Mouse (Mus musculus): ENCODE measurements around the gene Olfm4. TPM values are rescaled to one million over a fixed set of nuclear protein-coding genes. Genes with fewer than 3 reads are reported as not detected.

Olfm4 gene
- total and polyA plus RNA-seq, 2 experiments from 2014 or later = 0.37 to 3.8 TPM

- H3K27ac ChIP-seq (ENCODE audit: low read depth) = no peak overlapping the region
- no peak overlapping the region for H3K4me2 ChIP-seq (ENCODE audit: low read depth, low read length)
- ATAC-seq (ENCODE audit: insufficient read depth, low read depth) = no peak
- no peak for TF ChIP-seq EP300 (IDR thresholded peaks at IDR 0.05; ENCODE audit: low read depth)
- no peak for TF ChIP-seq CTCF (IDR thresholded peaks at IDR 0.05; ENCODE audit: low read depth)
- no peaks in the 10 kb centered on the region for H3K36me3 ChIP-seq (replicated peaks; ENCODE audit: control insufficient read depth, insufficient read depth, low read length)
- no peaks in the 10 kb centered on the region for H3K27me3 ChIP-seq (ENCODE audit: control insufficient read depth, insufficient read depth, low read length)
- no peaks in the 10 kb centered on the region for H3K4me1 ChIP-seq (ENCODE audit: control insufficient read depth, insufficient read depth)
- DNase-seq (ENCODE audit: low spot score) = no peak
- H3K4me3 ChIP-seq (ENCODE audit: low read depth, low read length) = no peak overlapping the region
- no peaks in the 10 kb centered on the region for H3K9me3 ChIP-seq (replicated peaks; ENCODE audit: control insufficient read depth, low read length)
- 66% methylated on average over 4 of the region's 4 CpGs for WGBS
- H3K9ac ChIP-seq (replicated peaks; ENCODE audit: low read depth, low read length) = no peak overlapping the region
These were observed 13.7 kb downstream of the Olfm4 start for GRCm38 (mm10) chr14:79997534-79997933.

GRCm38 (mm10) chr14:80000110-80000531 lies 16.2 kb downstream of the Olfm4 start:
- no peak for ATAC-seq (ENCODE audit: insufficient read depth, low read depth)
- no peak for DNase-seq (ENCODE audit: low spot score)
- no peak overlapping the region for H3K9ac ChIP-seq (replicated peaks; ENCODE audit: low read depth, low read length)

GRCm38 (mm10) chr14:80007686-80008085 lies 23.8 kb downstream of the Olfm4 start:
- no peaks in the 10 kb centered on the region for H3K27me3 ChIP-seq (ENCODE audit: control insufficient read depth, insufficient read depth, low read length)
- H3K4me2 ChIP-seq (ENCODE audit: low read depth, low read length) = no peak overlapping the region
- H3K27ac ChIP-seq (ENCODE audit: low read depth) = no peak overlapping the region
- no peak for DNase-seq (ENCODE audit: low spot score)
- H3K4me1 ChIP-seq (ENCODE audit: control insufficient read depth, insufficient read depth) = no peaks in the 10 kb centered on the region
- no peak overlapping the region for H3K9ac ChIP-seq (replicated peaks; ENCODE audit: low read depth, low read length)
- no peaks in the 10 kb centered on the region for H3K36me3 ChIP-seq (replicated peaks; ENCODE audit: control insufficient read depth, insufficient read depth, low read length)
- TF ChIP-seq EP300 (IDR thresholded peaks at IDR 0.05; ENCODE audit: low read depth) (no peak), CTCF (IDR thresholded peaks at IDR 0.05; ENCODE audit: low read depth) (no peak)
- no peak overlapping the region for H3K4me3 ChIP-seq (ENCODE audit: low read depth, low read length)
- WGBS = 75% methylated on average over 3 of the region's 3 CpGs
- ATAC-seq (ENCODE audit: insufficient read depth, low read depth) = no peak
- H3K9me3 ChIP-seq (replicated peaks; ENCODE audit: control insufficient read depth, low read length) = no peaks in the 10 kb centered on the region

More at GRCm38 (mm10) chr14:80000110-80000531, 16.2 kb downstream of the Olfm4 start:
- H3K4me3 ChIP-seq (ENCODE audit: low read depth, low read length) = no peak overlapping the region
- WGBS = 57% methylated on average over 8 of the region's 8 CpGs
- no peaks in the 10 kb centered on the region for H3K36me3 ChIP-seq (replicated peaks; ENCODE audit: control insufficient read depth, insufficient read depth, low read length)
- no peak overlapping the region for H3K27ac ChIP-seq (ENCODE audit: low read depth)
- H3K4me1 ChIP-seq (ENCODE audit: control insufficient read depth, insufficient read depth) = no peaks in the 10 kb centered on the region
- no peak overlapping the region for H3K4me2 ChIP-seq (ENCODE audit: low read depth, low read length)
- H3K9me3 ChIP-seq (replicated peaks; ENCODE audit: control insufficient read depth, low read length) = no peaks in the 10 kb centered on the region
- no peak for TF ChIP-seq CTCF (IDR thresholded peaks at IDR 0.05; ENCODE audit: low read depth)
- no peak for TF ChIP-seq EP300 (IDR thresholded peaks at IDR 0.05; ENCODE audit: low read depth)
- H3K27me3 ChIP-seq (ENCODE audit: control insufficient read depth, insufficient read depth, low read length) = no peaks in the 10 kb centered on the region

GRCm38 (mm10) chr14:80010426-80010825 lies 26.5 kb downstream of the Olfm4 start:
- DNase-seq (ENCODE audit: low spot score) = no peak

GRCm38 (mm10) chr14:80014966-80015365 lies 31.1 kb downstream of the Olfm4 start:
- Histone ChIP-seq H3K4me2 (ENCODE audit: low read depth, low read length) (no peak overlapping the region), H3K27ac (ENCODE audit: low read depth) (no peak overlapping the region), H3K9me3 (replicated peaks; ENCODE audit: control insufficient read depth, low read length) (no peaks in the 10 kb centered on the region), H3K9ac (replicated peaks; ENCODE audit: low read depth, low read length) (no peak overlapping the region), H3K36me3 (replicated peaks; ENCODE audit: control insufficient read depth, insufficient read depth, low read length) (no peaks in the 10 kb centered on the region), H3K4me1 (ENCODE audit: control insufficient read depth, insufficient read depth) (no peaks in the 10 kb centered on the region), H3K27me3 (ENCODE audit: control insufficient read depth, insufficient read depth, low read length) (no peaks in the 10 kb centered on the region), H3K4me3 (ENCODE audit: low read depth, low read length) (no peak overlapping the region)
- no peak for TF ChIP-seq CTCF (IDR thresholded peaks at IDR 0.05; ENCODE audit: low read depth)
- TF ChIP-seq EP300 (IDR thresholded peaks at IDR 0.05; ENCODE audit: low read depth) = no peak
- DNase-seq (ENCODE audit: low spot score) (no peak), ATAC-seq (ENCODE audit: insufficient read depth, low read depth) (no peak)
- WGBS = 55% methylated on average over 6 of the region's 6 CpGs

More at GRCm38 (mm10) chr14:80010426-80010825, 26.5 kb downstream of the Olfm4 start:
- no peak overlapping the region for H3K9ac ChIP-seq (replicated peaks; ENCODE audit: low read depth, low read length)
- no peak overlapping the region for H3K4me3 ChIP-seq (ENCODE audit: low read depth, low read length)
- no peak for ATAC-seq (ENCODE audit: insufficient read depth, low read depth)
- no peaks in the 10 kb centered on the region for H3K27me3 ChIP-seq (ENCODE audit: control insufficient read depth, insufficient read depth, low read length)
- WGBS = 77% methylated on average over 3 of the region's 3 CpGs
- TF ChIP-seq EP300 (IDR thresholded peaks at IDR 0.05; ENCODE audit: low read depth) = no peak
- no peak for TF ChIP-seq CTCF (IDR thresholded peaks at IDR 0.05; ENCODE audit: low read depth)
- H3K4me1 ChIP-seq (ENCODE audit: control insufficient read depth, insufficient read depth) = no peaks in the 10 kb centered on the region
- no peaks in the 10 kb centered on the region for H3K9me3 ChIP-seq (replicated peaks; ENCODE audit: control insufficient read depth, low read length)
- H3K4me2 ChIP-seq (ENCODE audit: low read depth, low read length) = no peak overlapping the region
- no peaks in the 10 kb centered on the region for H3K36me3 ChIP-seq (replicated peaks; ENCODE audit: control insufficient read depth, insufficient read depth, low read length)
- H3K27ac ChIP-seq (ENCODE audit: low read depth) = no peak overlapping the region

GRCm38 (mm10) chr14:80016112-80016511 lies 32.2 kb downstream of the Olfm4 start:
- no peak overlapping the region for H3K27ac ChIP-seq (ENCODE audit: low read depth)

More at GRCm38 (mm10) chr14:80016112-80016511, 32.2 kb downstream of the Olfm4 start:
- no peak overlapping the region for H3K9ac ChIP-seq (replicated peaks; ENCODE audit: low read depth, low read length)
- H3K4me2 ChIP-seq (ENCODE audit: low read depth, low read length) = no peak overlapping the region
- no peaks in the 10 kb centered on the region for H3K4me1 ChIP-seq (ENCODE audit: control insufficient read depth, insufficient read depth)
- no peak for ATAC-seq (ENCODE audit: insufficient read depth, low read depth)
- no peak overlapping the region for H3K4me3 ChIP-seq (ENCODE audit: low read depth, low read length)
- TF ChIP-seq CTCF (IDR thresholded peaks at IDR 0.05; ENCODE audit: low read depth) (no peak), EP300 (IDR thresholded peaks at IDR 0.05; ENCODE audit: low read depth) (no peak)
- no peaks in the 10 kb centered on the region for H3K9me3 ChIP-seq (replicated peaks; ENCODE audit: control insufficient read depth, low read length)
- no peaks in the 10 kb centered on the region for H3K27me3 ChIP-seq (ENCODE audit: control insufficient read depth, insufficient read depth, low read length)
- DNase-seq (ENCODE audit: low spot score) = no peak
- no peaks in the 10 kb centered on the region for H3K36me3 ChIP-seq (replicated peaks; ENCODE audit: control insufficient read depth, insufficient read depth, low read length)

All from heart, postnatal 0 days (tissue).